Mouse (Mus musculus) bone marrow macrophage, adult 2 months (primary cell): ENCODE measurements around the gene Aig1.

Experiments
- CTCF ChIP-seq: IDR thresholded peaks from 2 replicates; pipeline ENCODE4 v1.5.1; 2012; ENCODE audit warnings: low read depth, mild to moderate bottlenecking, low read length, moderate library complexity
- POLR2A ChIP-seq: IDR thresholded peaks from 2 replicates; pipeline ENCODE4 v1.6.1; 2012; ENCODE audit warnings: mild to moderate bottlenecking, low read depth, low read length, borderline replicate concordance

GRCm38 (mm10) chr10:13653326-13653725 is 215.5 kb downstream of the Aig1 start:
- TF ChIP-seq CTCF (no peak), POLR2A (no peak)
